Mouse (Mus musculus): ENCODE data around the gene Mical3. TPM values are rescaled to one million over a fixed set of nuclear protein-coding genes. Genes with fewer than 3 reads are reported as not detected.

Mical3 gene
- polyA plus RNA-seq, 1 experiment from 2014 or later: 13.1 TPM

- H3K4me2 ChIP-seq: no peak overlapping the region
- no peaks in the 10 kb centered on the region for H3K36me3 ChIP-seq
- peaks cover 14% of the 10 kb centered on the region for H3K4me1 ChIP-seq
- H3K27ac ChIP-seq: no peak overlapping the region
- 31% methylated on average over 6 of the region's 6 CpGs for WGBS
- no peaks in the 10 kb centered on the region for H3K9me3 ChIP-seq (replicated peaks)
- ATAC-seq (replicated peaks; ENCODE audit: low FRiP score): no peak
- no peak overlapping the region for H3K9ac ChIP-seq
- no peaks in the 10 kb centered on the region for H3K27me3 ChIP-seq
- H3K4me3 ChIP-seq (replicated peaks): no peak overlapping the region
These were observed 29.3 kb upstream of the Mical3 start for GRCm38 (mm10) chr6:121160126-121160525.

- H3K4me3 ChIP-seq (replicated peaks): no peak overlapping the region
- no peak for ATAC-seq (replicated peaks; ENCODE audit: low FRiP score)
- H3K4me1 ChIP-seq: peaks cover 14% of the 10 kb centered on the region
- 92% methylated on average over 5 of the region's 5 CpGs for WGBS
- no peak overlapping the region for H3K9ac ChIP-seq
- H3K4me2 ChIP-seq: no peak overlapping the region
- no peaks in the 10 kb centered on the region for H3K27me3 ChIP-seq
- no peak overlapping the region for H3K27ac ChIP-seq
- H3K36me3 ChIP-seq: no peaks in the 10 kb centered on the region
- no peaks in the 10 kb centered on the region for H3K9me3 ChIP-seq (replicated peaks)
These were observed 28.8 kb upstream of the Mical3 start for GRCm38 (mm10) chr6:121159616-121160015.

GRCm38 (mm10) chr6:121156030-121156429 is 25.2 kb upstream of the Mical3 start:
- no peaks in the 10 kb centered on the region for H3K27me3 ChIP-seq
- peaks cover 10% of the 10 kb centered on the region for H3K4me1 ChIP-seq

GRCm38 (mm10) chr6:121154451-121155300 is 23.9 kb upstream of the Mical3 start:
- Histone ChIP-seq H3K4me1 (peaks cover 4% of the 10 kb centered on the region; the same call in 1 of the 2 replicates), H3K9me3 (replicated peaks) (no peaks in the 10 kb centered on the region), H3K4me3 (replicated peaks) (no peak overlapping the region), H3K9ac (no peak overlapping the region), H3K27me3 (no peaks in the 10 kb centered on the region), H3K36me3 (no peaks in the 10 kb centered on the region), H3K27ac (no peak overlapping the region), H3K4me2 (no peak overlapping the region)
- WGBS: 84% methylated on average over 16 of the region's 16 CpGs
- ATAC-seq (replicated peaks; ENCODE audit: low FRiP score): no peak

More at GRCm38 (mm10) chr6:121156030-121156429, 25.2 kb upstream of the Mical3 start:
- ATAC-seq (replicated peaks; ENCODE audit: low FRiP score): no peak
- Histone ChIP-seq H3K9me3 (replicated peaks) (no peaks in the 10 kb centered on the region), H3K27ac (no peak overlapping the region), H3K36me3 (no peaks in the 10 kb centered on the region), H3K4me3 (replicated peaks) (no peak overlapping the region), H3K4me2 (no peak overlapping the region), H3K9ac (no peak overlapping the region)
- WGBS: 62% methylated on average over 2 of the region's 2 CpGs

- WGBS: 85% methylated on average over 8 of the region's 8 CpGs
These were observed 22.4 kb upstream of the Mical3 start for GRCm38 (mm10) chr6:121153177-121153576.

GRCm38 (mm10) chr6:121151732-121152131 is 20.9 kb upstream of the Mical3 start:
- 45% methylated on average over 6 of the region's 6 CpGs for WGBS
- ATAC-seq (replicated peaks; ENCODE audit: low FRiP score): peak; percentile 46
- Histone ChIP-seq H3K4me1 (peaks cover 16% of the 10 kb centered on the region), H3K27ac (no peak overlapping the region), H3K4me3 (replicated peaks) (no peak overlapping the region), H3K9ac (no peak overlapping the region), H3K4me2 (no peak overlapping the region), H3K36me3 (no peaks in the 10 kb centered on the region), H3K27me3 (no peaks in the 10 kb centered on the region), H3K9me3 (replicated peaks) (no peaks in the 10 kb centered on the region)

More at GRCm38 (mm10) chr6:121153177-121153576, 22.4 kb upstream of the Mical3 start:
- Histone ChIP-seq H3K4me2 (no peak overlapping the region), H3K9me3 (replicated peaks) (no peaks in the 10 kb centered on the region), H3K4me3 (replicated peaks) (no peak overlapping the region), H3K36me3 (no peaks in the 10 kb centered on the region), H3K27me3 (no peaks in the 10 kb centered on the region), H3K27ac (no peak overlapping the region), H3K4me1 (peaks cover 4% of the 10 kb centered on the region; the same call in 1 of the 2 replicates), H3K9ac (no peak overlapping the region)
- ATAC-seq (replicated peaks; ENCODE audit: low FRiP score): no peak

GRCm38 (mm10) chr6:121150126-121150525 is 19.3 kb upstream of the Mical3 start:
- no peaks in the 10 kb centered on the region for H3K36me3 ChIP-seq
- H3K27me3 ChIP-seq: no peaks in the 10 kb centered on the region
- H3K9me3 ChIP-seq (replicated peaks): no peaks in the 10 kb centered on the region
- no peak overlapping the region for H3K4me3 ChIP-seq (replicated peaks)
- no peak for ATAC-seq (replicated peaks; ENCODE audit: low FRiP score)
- no peak overlapping the region for H3K27ac ChIP-seq
- peaks cover 29% of the 10 kb centered on the region for H3K4me1 ChIP-seq
- H3K9ac ChIP-seq: no peak overlapping the region
- no peak overlapping the region for H3K4me2 ChIP-seq
- WGBS: 92% methylated on average over 8 of the region's 8 CpGs

GRCm38 (mm10) chr6:121149420-121149819 is 18.6 kb upstream of the Mical3 start:
- Histone ChIP-seq H3K27ac (no peak overlapping the region), H3K9ac (no peak overlapping the region), H3K4me2 (no peak overlapping the region), H3K4me1 (peaks cover 36% of the 10 kb centered on the region), H3K36me3 (no peaks in the 10 kb centered on the region), H3K4me3 (replicated peaks) (no peak overlapping the region), H3K27me3 (no peaks in the 10 kb centered on the region), H3K9me3 (replicated peaks) (no peaks in the 10 kb centered on the region)
- WGBS: 47% methylated on average over 3 of the region's 3 CpGs
- ATAC-seq (replicated peaks; ENCODE audit: low FRiP score): no peak

- H3K36me3 ChIP-seq: no peaks in the 10 kb centered on the region
- H3K9me3 ChIP-seq (replicated peaks): no peaks in the 10 kb centered on the region
- no peak for ATAC-seq (replicated peaks; ENCODE audit: low FRiP score)
- no peak overlapping the region for H3K4me2 ChIP-seq
- no peaks in the 10 kb centered on the region for H3K27me3 ChIP-seq
- H3K4me1 ChIP-seq: peaks cover 46% of the 10 kb centered on the region
- WGBS: 47% methylated on average over 3 of the region's 3 CpGs
- no peak overlapping the region for H3K4me3 ChIP-seq (replicated peaks)
- no peak overlapping the region for H3K27ac ChIP-seq
- no peak overlapping the region for H3K9ac ChIP-seq
These were observed 17.6 kb upstream of the Mical3 start for GRCm38 (mm10) chr6:121148360-121148759.

- H3K9me3 ChIP-seq (replicated peaks): no peaks in the 10 kb centered on the region
- H3K27me3 ChIP-seq: no peaks in the 10 kb centered on the region
- no peaks in the 10 kb centered on the region for H3K36me3 ChIP-seq
- H3K4me3 ChIP-seq (replicated peaks): no peak overlapping the region
- H3K4me2 ChIP-seq: no peak overlapping the region
- 30% methylated on average over 4 of the region's 4 CpGs for WGBS
- H3K27ac ChIP-seq: peak overlapping the region; percentile 64
- H3K4me1 ChIP-seq: peaks cover 44% of the 10 kb centered on the region
- ATAC-seq (replicated peaks; ENCODE audit: low FRiP score): 0 out of 2 replicates have a peak, but pooled peaks have one; percentile 20
- H3K9ac ChIP-seq: no peak overlapping the region
These were observed 16.0 kb upstream of the Mical3 start for GRCm38 (mm10) chr6:121146798-121147197.

GRCm38 (mm10) chr6:121145906-121146305 is 15.1 kb upstream of the Mical3 start:
- peaks cover 42% of the 10 kb centered on the region for H3K4me1 ChIP-seq
- H3K9ac ChIP-seq: no peak overlapping the region
- H3K27me3 ChIP-seq: no peaks in the 10 kb centered on the region
- no peaks in the 10 kb centered on the region for H3K9me3 ChIP-seq (replicated peaks)
- H3K4me2 ChIP-seq: no peak overlapping the region
- 45% methylated on average over 8 of the region's 8 CpGs for WGBS
- peak overlapping the region; percentile 64; the same call in 1 of the 2 replicates for H3K27ac ChIP-seq
- H3K36me3 ChIP-seq: no peaks in the 10 kb centered on the region
- H3K4me3 ChIP-seq (replicated peaks): no peak overlapping the region
- no peak for ATAC-seq (replicated peaks; ENCODE audit: low FRiP score)

- no peak for ATAC-seq (replicated peaks; ENCODE audit: low FRiP score)
These were observed 14.3 kb upstream of the Mical3 start for GRCm38 (mm10) chr6:121145010-121145604.

More at GRCm38 (mm10) chr6:121145010-121145604, 14.3 kb upstream of the Mical3 start:
- Histone ChIP-seq H3K27me3 (no peaks in the 10 kb centered on the region), H3K27ac (0 out of 2 replicates have a peak overlapping the region, but pooled peaks have one; percentile 62), H3K4me1 (peaks cover 42% of the 10 kb centered on the region), H3K9me3 (replicated peaks) (no peaks in the 10 kb centered on the region), H3K4me3 (replicated peaks) (no peak overlapping the region), H3K4me2 (no peak overlapping the region), H3K36me3 (no peaks in the 10 kb centered on the region), H3K9ac (no peak overlapping the region)
- 73% methylated on average over 13 of the region's 13 CpGs for WGBS
